Mouse (Mus musculus) thymus, adult 2 months (tissue): ENCODE measurements around the gene Cdipt.

Experiments used
- CTCF ChIP-seq: fragments of 200-500 bp; IDR thresholded peaks from 2 replicates; pipeline ENCODE4 v1.5.1; 2012; ENCODE audit warnings: mild to moderate bottlenecking, control low read depth, low read length, moderate library complexity, borderline replicate concordance; ENCODE audit not compliant: control insufficient read depth, poor library complexity, insufficient read depth; ENCODE audit errors: extremely low read depth
- POLR2A ChIP-seq: fragments of 200-500 bp; IDR thresholded peaks from 2 replicates; pipeline ENCODE4 v1.6.1; 2012; ENCODE audit warnings: mild to moderate bottlenecking, low read length, control low read depth, moderate library complexity; ENCODE audit not compliant: control insufficient read depth, poor library complexity, insufficient read depth; ENCODE audit errors: extremely low read depth

DNA sequence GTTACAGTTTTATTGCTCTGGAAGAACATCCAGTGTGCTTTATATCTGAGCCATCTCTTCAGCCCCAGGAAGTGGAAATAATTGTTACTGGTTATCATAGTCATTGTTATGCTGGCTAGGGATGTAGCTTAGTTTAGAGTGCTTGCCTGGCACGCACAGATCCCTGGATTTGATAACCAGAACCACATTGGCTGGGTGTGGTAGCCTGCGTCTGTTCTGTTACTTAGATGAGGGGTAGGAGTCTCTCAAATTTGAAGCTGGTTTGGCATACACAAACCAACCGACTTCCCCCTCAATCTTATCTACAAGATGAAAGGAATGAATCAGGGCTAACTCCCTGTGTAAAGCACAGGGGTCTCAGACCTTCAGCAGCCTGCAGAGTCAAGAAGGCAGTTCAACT, 49.4 kb upstream of the Cdipt start:
- TF ChIP-seq CTCF, result no peak
- TF ChIP-seq POLR2A, result no peak
